Mouse (Mus musculus) telencephalon, adult 2 months (tissue): ENCODE data around the gene Ifna11.

Source experiments
- DNase-seq: peaks from one replicate; pipeline ENCODE4 v3.0.0-alpha.2; 2011; ENCODE audit warnings: low read depth, low spot score

The Ifna11 gene

GRCm38 (mm10) chr4:88840058-88840457, 20.3 kb downstream of the Ifna11 start:
- no peak for DNase-seq

GRCm38 (mm10) chr4:88841438-88841911, 21.7 kb downstream of the Ifna11 start, which contains the start of gene Ifna4:
Ifna4 (plus strand) TSS chr4:88841861.
- DNase-seq, result no peak

GRCm38 (mm10) chr4:88845334-88845733, 25.6 kb downstream of the Ifna11 start:
- no peak for DNase-seq

- no peak for DNase-seq
Measured at GRCm38 (mm10) chr4:88849698-88850097, 29.9 kb downstream of the Ifna11 start, which contains the start of gene Ifna1. Ifna1 (plus strand) TSS chr4:88850087.

- no peak for DNase-seq
Measured at GRCm38 (mm10) chr4:88851026-88851763, 31.4 kb downstream of the Ifna11 start.

GRCm38 (mm10) chr4:88859214-88859613, 39.5 kb downstream of the Ifna11 start:
- no peak for DNase-seq

- DNase-seq, result no peak
Measured at GRCm38 (mm10) chr4:88863309-88863708, 43.5 kb downstream of the Ifna11 start.

- DNase-seq, result no peak
Measured at GRCm38 (mm10) chr4:88864599-88864998, 44.8 kb downstream of the Ifna11 start.

GRCm38 (mm10) chr4:88865011-88865569, 45.3 kb downstream of the Ifna11 start:
- no peak for DNase-seq

- peak; percentile 29 for DNase-seq
Measured at GRCm38 (mm10) chr4:88867366-88867925, 47.7 kb downstream of the Ifna11 start.

- no peak for DNase-seq
Measured at GRCm38 (mm10) chr4:88867926-88868911, 48.5 kb downstream of the Ifna11 start.
